Mouse (Mus musculus) gastrocnemius, adult 18-20 months (tissue): ENCODE measurements around the gene Phyhipl. TPM values are rescaled to one million over a fixed set of nuclear protein-coding genes. Genes with fewer than 3 reads are reported as not detected.

Source experiments
- DNase-seq: peaks from one replicate; pipeline ENCODE4 v3.0.0; 2021; ENCODE audit warnings: low spot score
- long read RNA-seq, 2 experiments: library from polyadenylated mRNA; stranded (forward); transcript quantifications; one replicate each; pipeline ENCODE4 v2.0.0; 2021
- total RNA-seq, 2 experiments: library from RNA; stranded (reverse); gene quantifications; 2 replicates each; pipeline ENCODE4 v1.2.3; 2021

Phyhipl gene
- total RNA-seq, result not detected
- long read RNA-seq, experiment 1, result 0 reads
- long read RNA-seq, experiment 2, partial matches to known transcripts, result 0 of 1 reads
- long read RNA-seq, experiment 2, other reads (novel, unspliced or antisense), result 0 of 1 reads

DNA sequence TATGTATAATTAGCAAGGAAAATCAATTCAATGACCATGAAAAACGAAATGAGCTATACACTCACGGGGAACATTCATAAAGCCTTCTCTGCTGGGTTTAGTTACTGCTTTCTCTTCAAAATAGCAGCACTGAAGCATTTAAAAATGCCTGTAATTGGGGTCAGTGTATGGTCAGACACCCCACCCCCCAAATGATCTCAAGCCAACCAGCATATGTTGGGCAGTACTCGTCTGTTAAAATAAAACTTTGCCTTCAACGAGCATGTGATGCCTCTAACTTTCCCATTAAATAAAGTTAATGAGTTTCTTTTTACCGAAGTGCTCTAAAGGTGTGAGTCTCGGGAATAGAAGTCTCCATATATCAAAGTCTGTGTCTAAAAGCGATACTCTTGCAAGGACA is at the start of gene Phyhipl:
Phyhipl (minus strand) TSS at position 138 of the 400 bp plus-strand sequence.
- DNase-seq, result no peak

DNA sequence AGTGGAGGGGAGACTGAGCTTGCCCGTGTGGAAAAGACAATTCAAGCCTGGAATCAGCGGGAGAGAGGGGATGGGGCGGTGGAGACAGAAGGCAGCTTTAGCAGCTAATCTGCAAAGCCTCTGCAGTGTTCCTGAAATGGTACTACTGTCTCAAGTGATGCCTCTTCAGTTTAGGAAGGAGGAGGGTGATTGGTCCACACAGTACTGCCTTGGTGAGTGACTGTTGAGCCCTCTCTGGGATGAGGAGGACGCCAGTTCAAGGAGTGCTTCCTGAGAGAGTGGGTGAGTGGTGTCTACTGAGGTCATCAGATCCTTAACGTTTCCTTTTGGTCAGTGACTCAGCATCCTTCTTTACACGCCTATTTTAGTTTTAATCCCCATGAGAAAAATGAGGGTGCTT is 47.4 kb upstream of the Phyhipl start:
- DNase-seq, result no peak

DNA sequence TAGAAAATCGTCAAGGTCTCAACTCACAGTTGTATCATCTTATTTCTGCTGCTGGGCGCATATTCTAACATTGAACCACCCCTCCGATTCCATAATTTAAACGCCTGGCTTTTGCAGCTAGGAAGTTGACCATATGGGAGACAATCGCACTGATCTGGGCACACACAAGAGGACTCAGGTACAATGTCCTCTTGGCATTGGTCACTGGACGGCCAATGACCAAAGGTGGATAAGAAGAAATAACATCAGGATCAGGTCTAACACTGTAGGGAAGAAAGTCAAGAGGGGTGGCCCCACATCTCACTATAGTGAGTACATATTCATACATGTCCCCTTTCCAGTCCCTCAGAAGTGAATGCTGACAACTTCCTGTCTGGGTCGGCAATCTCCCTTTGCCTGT is 43.8 kb upstream of the Phyhipl start:
- DNase-seq, result no peak

- DNase-seq, result no peak
Observed at GRCm38 (mm10) chr10:70698014-70698413, 42.2 kb upstream of the Phyhipl start.

DNA sequence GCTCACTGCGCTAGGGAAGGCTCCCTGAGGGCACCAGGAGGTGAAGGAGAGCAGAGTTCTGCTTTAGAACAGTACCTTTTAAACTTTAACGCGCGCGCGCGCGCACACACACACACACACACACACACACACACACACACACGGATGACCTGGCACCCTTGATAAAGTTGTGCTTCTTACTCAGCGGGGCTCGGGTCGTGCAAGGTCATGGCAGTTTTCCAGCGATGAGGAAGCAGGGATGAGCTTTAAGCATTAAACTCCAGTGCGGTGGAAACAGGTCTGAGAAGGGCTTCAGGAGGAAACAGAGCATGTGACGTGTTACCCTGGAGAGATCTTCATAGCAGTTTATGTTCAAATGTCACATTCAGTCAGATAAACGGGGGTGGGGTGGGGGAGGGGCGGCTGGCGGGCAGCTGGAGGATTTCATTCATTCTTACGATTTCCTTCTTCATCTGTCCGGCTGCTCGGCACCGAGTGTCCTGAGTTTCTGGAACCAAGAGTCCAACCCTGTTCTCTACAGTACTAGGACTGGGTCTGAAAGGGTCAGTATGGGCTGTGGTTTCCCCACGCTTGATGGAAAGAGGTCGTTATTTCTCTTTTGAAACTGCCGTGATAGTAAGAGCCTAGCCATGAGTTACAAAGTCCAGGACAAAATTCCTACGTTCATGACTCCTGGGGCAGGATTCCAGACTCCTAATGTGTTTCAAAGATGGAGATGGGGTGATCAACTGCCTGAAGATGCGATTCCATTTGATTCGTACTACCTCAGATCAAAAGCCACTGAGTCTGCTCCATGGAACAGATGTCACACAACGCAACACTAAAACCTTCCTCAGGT is 41.2 kb upstream of the Phyhipl start:
- DNase-seq, result no peak

DNA sequence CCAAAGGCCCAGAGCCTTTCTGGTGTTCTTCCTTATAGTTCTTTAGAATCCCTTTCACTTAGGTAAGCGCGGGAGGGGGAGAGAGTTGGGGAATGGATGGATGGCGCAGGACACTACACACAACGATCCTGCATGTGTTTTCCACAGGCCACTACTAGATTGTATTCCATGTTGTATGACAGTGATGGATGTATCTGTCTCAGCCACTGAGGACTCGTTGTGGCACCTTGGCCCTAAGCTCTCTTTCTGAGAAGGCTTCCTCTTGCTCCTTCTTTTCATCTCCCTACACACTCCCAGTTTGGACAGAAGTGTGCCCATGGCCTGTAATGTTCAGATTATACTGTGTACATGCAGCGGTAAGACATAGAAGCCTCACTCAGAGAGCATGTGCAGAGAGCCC is 33.6 kb upstream of the Phyhipl start:
- DNase-seq, result no peak

- no peak for DNase-seq
Observed at GRCm38 (mm10) chr10:70688881-70689280, 33.1 kb upstream of the Phyhipl start.

GRCm38 (mm10) chr10:70686941-70687703 is 31.4 kb upstream of the Phyhipl start:
- no peak for DNase-seq

DNA sequence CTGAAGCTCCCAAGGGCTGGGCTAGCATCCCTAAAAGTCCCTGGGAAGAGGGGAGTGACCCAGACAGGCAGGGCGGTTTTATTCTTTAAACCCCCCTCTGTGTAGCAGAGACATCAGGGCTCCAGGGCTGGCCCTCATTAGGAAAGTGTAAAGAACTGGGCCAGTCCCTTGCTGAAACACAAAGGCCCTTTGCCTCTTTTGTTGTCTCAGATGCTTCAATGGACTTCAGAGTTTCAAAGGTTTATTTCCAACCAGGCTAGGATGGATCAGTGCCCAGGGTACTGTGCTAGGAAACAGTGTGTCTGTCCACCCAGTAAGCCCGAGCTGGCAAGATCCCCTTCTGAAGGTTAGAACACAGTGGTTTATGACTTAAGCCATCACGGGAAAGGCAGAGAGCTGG is 30.7 kb upstream of the Phyhipl start:
- no peak for DNase-seq

GRCm38 (mm10) chr10:70683508-70683907 is 27.7 kb upstream of the Phyhipl start:
- no peak for DNase-seq

- DNase-seq, result no peak
Observed at GRCm38 (mm10) chr10:70677946-70678345, 22.2 kb upstream of the Phyhipl start.

DNA sequence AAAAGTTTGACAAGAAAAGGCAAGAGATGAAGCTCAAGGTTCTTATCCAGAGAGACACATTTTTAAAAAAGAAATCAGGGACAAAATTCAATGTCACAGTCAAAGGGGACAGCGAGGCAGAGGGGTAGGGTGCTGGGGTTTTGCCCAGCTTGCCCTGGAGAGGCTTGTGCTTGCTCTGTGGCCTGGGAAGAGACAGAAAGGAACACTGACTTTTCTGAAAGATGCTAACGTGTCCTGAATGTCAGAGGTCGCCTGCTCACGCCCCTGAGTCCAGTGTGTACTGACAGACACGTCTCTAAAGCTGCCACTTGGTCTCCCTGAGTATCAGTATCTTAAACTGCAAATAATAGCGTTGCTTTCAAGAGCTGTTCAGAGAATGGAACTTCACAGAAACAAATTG is 507 bp upstream of the Phyhipl start:
- no peak for DNase-seq

DNA sequence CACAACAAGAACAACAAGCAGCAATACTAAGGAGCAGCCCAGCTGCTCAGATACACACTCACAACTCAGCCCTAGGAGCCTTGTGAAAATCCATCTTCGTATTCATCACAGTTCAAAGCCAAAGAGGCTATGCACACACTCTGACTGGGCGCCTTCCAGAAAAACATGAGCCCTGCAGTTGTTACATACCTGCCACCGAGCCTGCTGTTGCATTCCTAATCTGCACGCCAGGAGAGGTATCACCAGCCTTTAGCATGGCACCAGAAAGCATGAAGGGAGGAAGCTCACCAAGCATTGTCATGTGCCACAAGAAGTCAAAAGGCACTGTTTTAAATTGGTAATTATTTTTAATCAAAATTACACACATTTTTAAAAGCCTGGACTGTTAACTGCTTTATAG is 1.1 kb downstream of the Phyhipl start:
- no peak for DNase-seq

DNA sequence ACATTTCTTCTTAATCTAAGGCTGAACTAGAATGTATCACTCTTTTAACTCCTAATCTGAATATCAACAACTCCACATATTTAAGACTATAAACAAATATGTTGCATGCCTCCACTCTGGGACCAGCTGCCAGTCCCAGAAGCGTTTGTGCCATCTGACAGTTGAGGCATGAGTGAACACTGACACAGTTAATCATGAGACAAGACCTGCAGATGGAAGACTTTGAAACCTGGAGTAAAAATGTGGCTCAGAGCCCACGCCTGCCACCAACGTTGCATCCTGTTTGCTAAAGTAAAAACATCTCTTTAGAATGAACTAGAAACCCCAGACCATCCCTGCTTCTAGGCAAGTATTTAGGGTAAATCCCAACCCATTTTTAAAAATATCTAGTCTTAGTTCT is 1.6 kb downstream of the Phyhipl start:
- no peak for DNase-seq

- DNase-seq, result no peak
Observed at GRCm38 (mm10) chr10:70651769-70652648, 3.8 kb downstream of the Phyhipl start.

GRCm38 (mm10) chr10:70648831-70649230 is 6.9 kb downstream of the Phyhipl start:
- peak; percentile 14 for DNase-seq

- DNase-seq, result no peak
Observed at GRCm38 (mm10) chr10:70643131-70643530, 12.6 kb downstream of the Phyhipl start.

DNA sequence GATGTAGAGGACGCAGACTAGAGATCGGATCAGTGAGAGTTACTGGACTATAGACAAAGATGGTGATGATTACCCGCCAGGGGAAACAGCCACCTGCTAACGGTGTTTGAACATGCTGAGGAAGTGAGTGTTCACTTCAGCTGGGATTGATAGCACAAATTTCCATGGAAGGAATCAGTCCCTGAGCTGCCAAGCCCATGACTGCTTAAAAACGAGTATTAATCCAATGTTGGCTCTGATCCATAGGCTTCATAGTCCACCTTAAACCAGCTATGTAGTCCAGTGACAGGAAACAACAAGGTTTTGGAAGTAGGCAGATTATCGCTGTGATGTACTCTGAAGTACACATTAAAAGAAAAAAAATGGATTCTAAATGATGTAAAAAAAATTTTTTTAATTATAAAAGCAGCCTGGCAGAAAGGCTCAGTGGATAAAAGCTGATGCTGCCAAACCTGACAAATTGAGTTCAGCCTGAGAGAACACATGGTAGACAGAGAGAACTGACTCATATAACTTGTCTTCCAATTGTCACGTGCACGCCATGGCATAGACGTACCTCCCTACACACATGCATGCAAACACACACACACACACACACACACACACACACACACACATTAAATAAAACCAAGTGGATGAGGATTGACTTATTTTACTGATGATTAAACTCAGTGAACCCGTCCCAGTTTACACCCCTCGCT is 14.7 kb downstream of the Phyhipl start:
- no peak for DNase-seq

GRCm38 (mm10) chr10:70640075-70640737 is 15.6 kb downstream of the Phyhipl start:
- no peak for DNase-seq

- no peak for DNase-seq
Observed at GRCm38 (mm10) chr10:70637640-70638328, 18.0 kb downstream of the Phyhipl start.
